Mouse (Mus musculus): ENCODE results near the gene Nhlrc2.

Gene Nhlrc2

DNA sequence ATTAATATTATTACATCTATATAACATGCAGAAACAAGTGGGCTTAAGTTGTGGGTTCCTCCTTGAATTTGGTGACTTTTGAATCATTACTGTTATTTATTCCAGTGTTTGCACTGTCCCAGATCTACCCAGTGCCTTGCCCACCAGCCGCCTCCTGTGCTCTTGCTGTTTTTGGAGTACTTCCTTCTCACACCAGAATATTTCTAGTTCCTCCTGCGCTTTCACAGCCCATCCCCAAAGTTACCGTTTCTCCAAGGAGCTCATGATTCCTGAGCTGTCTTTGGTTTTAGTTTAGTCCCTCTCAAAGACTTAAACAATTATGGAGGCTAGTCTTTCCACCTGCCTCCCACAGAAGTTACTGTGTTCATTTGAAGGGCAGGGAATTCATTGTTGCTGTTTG, 15.4 kb downstream of the Nhlrc2 start:
- no peak for DNase-seq (ENCODE audit: low read depth)

GRCm38 (mm10) chr19:56565358-56565757, 17.3 kb downstream of the Nhlrc2 start:
- DNase-seq (ENCODE audit: low read depth) = peak; percentile 10

- peak; percentile 33 for DNase-seq (ENCODE audit: low read depth)
These were observed 18.0 kb downstream of the Nhlrc2 start for GRCm38 (mm10) chr19:56566041-56566440.

DNA sequence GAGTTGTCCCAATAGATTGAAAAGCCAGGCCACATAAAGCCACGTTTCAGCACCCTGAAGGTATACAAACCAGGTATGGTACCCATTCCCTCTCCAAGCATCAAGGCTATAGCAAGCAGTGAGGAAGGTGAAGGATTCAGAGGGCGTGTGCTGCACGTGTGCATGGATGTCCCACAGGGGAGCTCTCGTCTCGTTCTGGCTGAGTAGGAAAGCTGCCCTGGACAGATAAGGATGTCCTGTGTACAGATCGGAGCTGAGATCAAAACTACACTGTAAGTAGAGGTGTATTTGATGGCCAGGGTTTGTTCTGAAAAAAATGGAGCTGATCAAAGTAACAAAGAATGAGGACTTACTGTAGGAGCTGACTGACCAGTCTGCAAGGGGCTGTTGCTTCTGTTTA, 18.9 kb downstream of the Nhlrc2 start:
- no peak for DNase-seq (ENCODE audit: low read depth)

DNA sequence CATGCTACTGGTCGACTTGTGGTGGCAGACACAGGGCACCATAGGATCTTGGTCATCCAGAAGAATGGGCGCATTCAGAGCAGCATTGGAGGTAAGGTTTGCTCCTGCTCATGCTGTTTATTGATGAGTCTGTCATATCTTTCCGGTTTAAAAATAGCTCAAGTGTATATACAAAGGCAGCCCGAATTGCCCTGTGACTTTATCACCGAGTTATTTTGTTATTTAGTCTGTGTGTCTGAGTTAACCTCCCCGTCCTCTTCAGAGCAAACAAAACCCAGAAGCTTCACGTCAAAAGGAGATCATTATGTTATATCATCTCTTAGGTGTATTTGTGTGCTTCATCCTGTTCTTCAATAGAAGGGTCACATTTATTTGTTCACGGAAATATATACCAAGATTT, 22.7 kb downstream of the Nhlrc2 start:
- no peak for DNase-seq (ENCODE audit: low read depth)

DNA sequence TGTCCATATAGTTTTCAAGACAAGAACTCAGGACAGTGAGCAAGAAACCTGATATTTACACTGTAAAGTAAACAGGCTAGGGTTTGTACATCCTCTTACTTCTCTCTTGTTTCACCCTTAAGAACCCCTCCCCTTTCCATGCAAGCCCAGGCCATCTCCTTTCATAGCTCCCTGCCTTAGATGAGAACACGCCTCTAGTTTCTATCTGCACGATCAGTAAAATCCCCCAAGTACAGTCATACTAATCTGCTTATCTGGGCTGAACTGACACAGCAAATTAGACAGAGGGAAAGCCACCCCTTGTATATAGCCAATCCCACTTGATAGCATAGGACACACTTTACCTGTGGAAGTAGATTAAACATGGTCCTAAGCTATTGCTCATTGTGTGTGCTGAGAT, 23.2 kb downstream of the Nhlrc2 start:
- no peak for DNase-seq (ENCODE audit: low read depth)

DNA sequence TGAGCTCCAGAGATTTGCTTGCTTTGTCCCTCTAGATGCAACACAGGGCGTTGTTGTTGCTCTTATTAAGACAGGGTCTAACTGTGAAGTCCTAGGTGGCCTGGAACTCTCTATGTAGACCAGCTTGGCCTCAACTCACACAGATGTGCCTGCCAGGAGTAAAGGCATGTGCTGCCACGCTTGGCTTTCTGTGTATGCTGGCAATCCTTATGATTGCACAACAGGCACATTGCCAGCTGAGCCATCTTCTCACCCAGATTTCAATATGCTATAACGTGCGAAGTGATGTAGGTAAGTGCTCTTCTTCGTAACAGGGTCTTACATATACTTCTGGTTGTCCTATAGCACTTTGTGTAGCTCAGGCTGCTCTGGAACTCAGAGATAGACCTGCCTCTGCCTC, 23.9 kb downstream of the Nhlrc2 start:
- no peak for DNase-seq (ENCODE audit: low read depth)

DNA sequence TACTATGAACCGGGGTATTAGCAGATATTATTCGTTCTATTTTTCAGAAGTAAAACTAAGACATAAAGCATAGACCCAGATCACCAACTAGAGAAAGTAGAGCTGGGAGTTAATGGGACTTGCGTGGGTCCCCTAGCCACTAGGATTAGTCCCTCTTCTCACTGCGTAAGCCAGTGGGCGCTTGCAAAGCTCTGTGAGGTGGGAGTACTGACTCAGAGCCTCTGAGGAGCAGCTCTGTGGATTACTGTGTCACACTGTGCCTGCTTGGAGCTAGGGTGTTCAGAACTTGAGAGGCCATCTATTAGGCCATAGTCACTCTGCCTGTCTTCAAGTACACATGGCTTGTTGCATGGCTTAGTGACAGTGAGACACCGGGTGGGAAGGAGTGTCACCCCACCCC, 25.1 kb downstream of the Nhlrc2 start:
- no peak for DNase-seq (ENCODE audit: low read depth)

DNA sequence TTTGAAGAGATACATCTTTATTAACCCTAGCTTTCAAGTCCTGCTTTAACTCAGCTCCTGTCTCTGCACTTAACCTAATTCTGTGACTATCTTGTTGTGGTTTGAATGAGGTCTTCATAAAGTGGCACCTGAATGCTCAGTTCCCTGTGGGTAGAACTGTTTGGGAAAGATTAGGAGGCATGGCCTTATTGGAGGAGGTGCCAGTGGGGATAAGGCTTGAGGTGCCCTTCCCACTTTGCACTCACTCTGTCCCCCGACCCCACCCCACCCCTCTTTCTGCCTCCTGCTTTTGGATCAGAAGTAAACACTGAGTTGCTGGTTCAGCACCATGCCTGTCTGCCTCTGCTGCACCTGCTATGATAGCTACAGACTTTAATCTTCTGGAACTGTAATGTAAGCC, 29.7 kb downstream of the Nhlrc2 start:
- DNase-seq (ENCODE audit: low read depth) = no peak

DNA sequence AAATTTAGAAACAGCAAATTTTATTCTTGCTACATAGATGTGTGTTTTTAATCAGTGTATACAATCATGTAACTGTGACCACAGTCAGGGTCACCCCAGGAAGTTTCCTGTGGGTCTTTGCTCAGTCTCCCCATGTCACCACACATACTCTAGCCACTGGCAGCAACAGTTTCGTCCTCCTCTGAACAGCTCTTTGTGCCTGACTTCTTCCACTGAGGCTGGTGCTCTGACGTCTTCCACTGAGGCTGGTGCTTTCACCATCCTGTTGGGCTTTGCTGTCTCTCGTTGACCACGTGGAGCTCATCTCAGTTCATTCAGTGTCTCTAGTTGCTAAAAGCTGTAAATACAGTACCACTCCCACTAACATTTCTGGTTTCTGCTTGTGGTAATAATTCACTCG, 33.9 kb downstream of the Nhlrc2 start:
- DNase-seq (ENCODE audit: low read depth) = no peak

- DNase-seq (ENCODE audit: low read depth) = no peak
These were observed 35.7 kb downstream of the Nhlrc2 start for GRCm38 (mm10) chr19:56583785-56584184.

DNA sequence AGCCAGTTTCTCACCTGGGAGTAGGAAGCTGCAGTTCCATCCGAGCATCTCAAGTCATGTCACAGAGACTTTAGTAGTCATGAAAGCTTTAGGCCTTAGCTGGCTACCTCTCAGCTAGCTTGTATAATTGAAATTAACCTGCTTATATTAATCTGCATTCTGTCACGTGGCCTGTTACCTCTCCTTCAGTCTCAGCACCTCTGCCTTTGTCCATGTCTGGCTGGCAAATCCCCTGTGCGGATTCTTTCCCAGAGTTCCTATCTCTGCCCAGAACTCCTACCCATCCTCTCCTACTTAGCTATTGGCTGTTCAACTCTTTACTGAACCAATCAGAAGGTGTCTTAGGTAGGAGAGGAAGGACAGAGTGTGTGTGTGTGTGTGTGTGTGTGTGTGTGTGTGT, 36.2 kb downstream of the Nhlrc2 start:
- no peak for DNase-seq (ENCODE audit: low read depth)

DNA sequence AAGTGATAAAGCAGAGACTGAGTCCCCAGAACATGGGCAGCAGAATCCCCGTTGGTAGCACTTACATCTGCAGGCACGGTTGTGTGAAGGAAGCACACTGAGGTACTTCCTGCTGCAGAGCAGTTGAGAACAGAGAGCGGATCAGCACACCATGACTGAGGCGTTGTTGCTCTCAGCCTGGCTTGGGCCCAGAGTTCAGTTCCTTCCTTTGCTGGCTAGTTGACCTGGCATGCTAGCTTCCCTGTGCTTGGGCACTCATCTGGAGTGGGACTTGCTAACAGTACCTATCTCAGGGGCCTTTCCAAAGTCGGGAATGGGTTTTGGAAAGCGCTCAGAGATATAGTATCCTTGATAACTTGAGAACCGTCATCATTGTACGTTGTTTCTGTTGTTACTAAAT, 38.3 kb downstream of the Nhlrc2 start:
- no peak for DNase-seq (ENCODE audit: low read depth)

DNA sequence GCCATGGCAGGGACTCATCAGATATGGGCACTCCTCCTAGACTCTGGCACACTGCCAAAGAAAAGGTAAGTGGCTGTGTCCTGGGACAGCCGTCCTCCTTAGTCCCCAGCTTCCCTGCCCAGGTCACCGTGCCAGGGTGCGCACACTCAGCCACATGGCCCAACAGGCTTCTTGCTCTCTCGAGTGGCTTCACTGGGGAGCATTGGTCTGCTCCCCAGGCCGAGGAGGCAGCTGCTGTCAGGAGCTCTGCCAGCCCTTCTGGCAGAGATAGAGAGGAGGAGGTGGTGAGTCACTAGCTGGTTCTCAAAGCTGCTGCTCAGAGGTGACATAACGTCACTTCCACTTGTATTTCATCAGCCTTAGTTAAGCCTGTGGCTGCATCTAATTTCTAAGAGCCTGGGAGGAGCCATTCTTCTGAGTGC, 40.2 kb downstream of the Nhlrc2 start:
- no peak for DNase-seq (ENCODE audit: low read depth)

- no peak for DNase-seq (ENCODE audit: low read depth)
These were observed 40.9 kb downstream of the Nhlrc2 start for GRCm38 (mm10) chr19:56589008-56589407.

DNA sequence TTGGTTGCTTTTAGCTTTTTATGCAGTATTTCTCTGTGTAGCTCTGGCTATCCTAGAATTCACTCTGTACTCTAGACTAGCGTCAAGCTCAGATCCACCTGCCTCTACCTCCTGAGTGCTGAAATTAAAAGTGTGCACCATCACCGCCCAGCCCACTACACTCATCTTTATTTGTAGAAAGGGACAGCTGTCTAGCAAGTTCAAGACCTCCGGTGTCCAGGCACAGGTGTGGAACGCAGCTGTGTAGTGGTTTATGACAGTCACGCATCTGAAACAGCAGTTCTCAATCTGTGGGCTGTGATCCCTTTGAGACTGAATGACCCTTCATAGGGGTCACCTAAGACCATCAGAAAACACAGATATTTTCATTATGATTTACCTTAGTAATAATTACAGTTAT, 41.4 kb downstream of the Nhlrc2 start:
- no peak for DNase-seq (ENCODE audit: low read depth)

GRCm38 (mm10) chr19:56590250-56590649, 42.2 kb downstream of the Nhlrc2 start:
- no peak for DNase-seq (ENCODE audit: low read depth)

DNA sequence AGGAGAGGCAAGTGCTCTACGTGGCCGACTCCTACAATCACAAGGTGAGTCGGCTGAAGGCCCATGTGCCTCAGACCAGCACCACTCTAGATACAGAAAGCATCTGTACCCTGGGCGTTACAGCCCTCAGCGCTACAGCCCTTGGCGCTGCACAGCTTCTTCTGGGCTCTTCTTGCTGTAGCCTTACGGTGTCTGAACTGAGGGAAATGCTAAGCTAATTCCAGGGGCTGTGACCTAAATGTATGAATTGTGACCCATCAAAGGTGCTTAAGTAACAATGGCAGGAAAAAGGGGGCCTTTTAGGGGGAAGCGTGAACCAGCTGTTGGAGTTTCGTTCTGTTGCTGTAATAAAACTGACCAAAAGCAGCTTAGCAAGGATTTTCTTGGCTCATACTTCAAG, 44.4 kb downstream of the Nhlrc2 start:
- no peak for DNase-seq (ENCODE audit: low read depth)

DNA sequence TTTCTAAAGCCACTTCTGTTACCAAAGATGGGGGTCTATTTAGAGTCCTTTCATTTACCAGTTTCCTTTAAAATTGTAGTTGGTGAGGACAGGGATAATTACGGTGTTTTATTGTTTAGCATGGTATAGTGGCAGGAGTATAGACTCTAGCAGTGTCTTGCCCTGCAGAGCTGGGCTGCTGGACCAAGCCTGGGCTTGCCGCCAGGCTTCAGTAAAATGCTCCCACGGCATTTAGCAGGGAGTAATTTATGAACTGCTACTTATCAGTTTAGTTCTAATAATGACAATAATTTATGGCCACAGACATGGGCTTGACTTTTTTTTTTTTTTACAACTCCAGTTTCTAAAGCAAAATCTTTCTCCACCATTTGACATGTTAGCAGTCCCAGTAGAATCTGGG, 51.9 kb downstream of the Nhlrc2 start:
- no peak for DNase-seq (ENCODE audit: low read depth)

DNA sequence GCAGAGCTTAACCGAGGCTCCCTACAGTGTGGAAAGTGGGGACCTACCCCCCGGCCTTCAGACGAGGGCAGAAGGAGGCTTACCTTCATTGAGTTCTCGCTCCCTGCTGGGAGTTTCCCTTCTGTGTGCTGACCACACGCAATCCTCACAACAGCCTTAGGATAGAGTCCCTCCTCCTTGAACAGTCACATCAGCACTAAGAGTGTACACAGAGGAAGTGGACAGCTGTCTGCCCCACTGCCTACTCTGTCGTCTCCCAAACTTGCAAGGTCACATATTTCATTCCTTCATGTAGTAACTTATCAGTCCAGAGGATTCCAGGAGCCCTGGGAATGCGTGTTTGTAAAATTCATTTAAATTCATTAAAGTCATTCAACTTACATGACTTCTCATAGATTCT, 52.7 kb downstream of the Nhlrc2 start:
- no peak for DNase-seq (ENCODE audit: low read depth)

GRCm38 (mm10) chr19:56601901-56602347, 53.9 kb downstream of the Nhlrc2 start:
- DNase-seq (ENCODE audit: low read depth) = no peak

DNA sequence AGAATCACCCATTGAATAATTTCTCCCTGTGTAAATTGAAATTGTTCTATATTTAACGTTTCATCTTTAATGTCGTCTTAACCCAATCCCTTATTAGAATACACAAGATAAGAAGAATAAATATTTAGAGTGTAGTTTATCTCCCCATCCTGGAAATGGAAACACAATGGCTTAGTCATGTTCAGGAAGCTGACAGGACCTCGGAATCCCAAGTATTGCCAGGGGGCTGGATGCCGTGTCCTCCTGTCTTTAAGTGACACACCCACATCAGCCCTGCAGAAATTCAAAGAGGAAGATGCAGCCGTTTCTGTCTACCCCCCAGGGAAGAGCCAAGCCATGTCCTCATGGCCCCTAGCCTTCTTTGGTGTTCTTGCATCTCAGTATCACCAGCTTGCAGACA, 60.9 kb downstream of the Nhlrc2 start:
- DNase-seq (ENCODE audit: low read depth) = no peak

- DNase-seq (ENCODE audit: low read depth) = no peak
These were observed 66.1 kb downstream of the Nhlrc2 start for GRCm38 (mm10) chr19:56614131-56614530.

GRCm38 (mm10) chr19:56618845-56619244, 70.8 kb downstream of the Nhlrc2 start:
- no peak for DNase-seq (ENCODE audit: low read depth)

DNA sequence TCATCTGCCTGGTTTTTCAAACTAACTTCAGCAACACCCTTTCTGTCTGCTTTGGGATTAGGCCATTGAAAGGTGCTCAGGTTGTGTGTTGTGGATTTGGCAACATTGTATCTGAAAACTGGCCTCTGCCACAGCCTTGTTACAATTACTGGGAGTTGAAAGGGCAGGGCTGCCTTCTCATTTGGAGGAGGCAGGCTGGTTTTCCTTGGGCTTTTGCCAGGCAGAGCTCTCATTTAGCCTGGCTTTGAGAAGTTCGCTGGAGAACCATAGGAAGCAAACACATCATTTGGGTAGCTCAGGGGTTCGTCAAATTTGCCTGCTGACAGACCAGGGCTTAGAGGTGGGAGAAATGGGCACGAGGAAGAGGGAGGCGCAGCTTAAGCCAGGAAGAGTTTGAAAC, 71.5 kb downstream of the Nhlrc2 start:
- no peak for DNase-seq (ENCODE audit: low read depth)

Data from naive thymus-derived CD4-positive, alpha-beta T cell, adult 2 months (primary cell).